Mouse (Mus musculus) heart, embryonic 12.5 days (tissue): ENCODE data around the gene Olfr1535. TPM values are rescaled to one million over a fixed set of nuclear protein-coding genes. Genes with fewer than 3 reads are reported as not detected.

Experiments used
- polyA plus RNA-seq: library from polyadenylated mRNA; unstranded; fragments of >200 nt; fragmentation: Nextera tagmentation; extraction: Ambion mirVana; gene quantifications from 2 replicates; pipeline ENCODE4 v1.2.1, GENCODE M21; 2016

The Olfr1535 gene
- polyA plus RNA-seq, 1 experiment from 2014 or later: 0.05 TPM

Other genes with a start within 250 kb of the Olfr1535 start
- gene Gpx6, start 247.8 kb downstream of the Olfr1535 start, polyA plus RNA-seq: not detected in 2 replicates
- gene Olfr1367, start 213.0 kb downstream of the Olfr1535 start, polyA plus RNA-seq: not detected in 2 replicates
- 8.8 and 9.9 TPM in 2 replicates for gene Zscan12, start 197.1 kb downstream of the Olfr1535 start, polyA plus RNA-seq
- gene Zkscan3, start 157.1 kb downstream of the Olfr1535 start, polyA plus RNA-seq: 71.2 and 72.6 TPM in 2 replicates
- 2.2 and 3.1 TPM in 2 replicates for gene Pgbd1, start 118.8 kb downstream of the Olfr1535 start, polyA plus RNA-seq
- gene Zscan26, start 106.2 kb downstream of the Olfr1535 start, polyA plus RNA-seq: 26.8 and 28.1 TPM in 2 replicates
- gene Nkapl, start 91.4 kb downstream of the Olfr1535 start, polyA plus RNA-seq: 2.3 and 2.4 TPM in 2 replicates
- 1.7 and 2.1 TPM in 2 replicates for gene Zkscan4, start 81.0 kb downstream of the Olfr1535 start, polyA plus RNA-seq
- gene Gm10065, start 80.5 kb downstream of the Olfr1535 start, polyA plus RNA-seq: not detected in 2 replicates
- gene AK157302, start 64.7 kb downstream of the Olfr1535 start, polyA plus RNA-seq: 0.24 and 0.33 TPM in 2 replicates
- 6.4 and 10.3 TPM in 2 replicates for gene Gm11273, start 58.5 kb downstream of the Olfr1535 start, polyA plus RNA-seq
- 6.6 and 6.8 TPM in 2 replicates for gene Zkscan8, start 28.8 kb downstream of the Olfr1535 start, polyA plus RNA-seq
- gene Olfr1366, start 17.1 kb downstream of the Olfr1535 start, polyA plus RNA-seq: 0.06 and 0.10 TPM in 2 replicates
- not detected in 2 replicates for gene Olfr1364, start 21.9 kb upstream of the Olfr1535 start, polyA plus RNA-seq
- not detected in 2 replicates for gene Olfr1362, start 54.1 kb upstream of the Olfr1535 start, polyA plus RNA-seq
- not detected in 2 replicates for gene Olfr11, start 82.6 kb upstream of the Olfr1535 start, polyA plus RNA-seq
- not detected in 2 replicates for gene Olfr1361, start 103.5 kb upstream of the Olfr1535 start, polyA plus RNA-seq
- gene Olfr1360, start 117.5 kb upstream of the Olfr1535 start, polyA plus RNA-seq: not detected in 2 replicates
- gene Olfr1359, start 138.2 kb upstream of the Olfr1535 start, polyA plus RNA-seq: not detected in 2 replicates
- gene Hist1h2bl, start 156.2 kb upstream of the Olfr1535 start, polyA plus RNA-seq: 0.91 TPM in 1 of 2 replicates, not detected in the other
- gene Hist1h2ai, start 156.5 kb upstream of the Olfr1535 start, polyA plus RNA-seq: 5.4 and 6.6 TPM in 2 replicates
- gene Hist1h3h, start 157.8 kb upstream of the Olfr1535 start, polyA plus RNA-seq: 2.0 TPM in 2 replicates
- 1.4 and 2.5 TPM in 2 replicates for gene Hist1h2bm, start 162.2 kb upstream of the Olfr1535 start, polyA plus RNA-seq
- gene Hist1h4j, start 175.2 kb upstream of the Olfr1535 start, polyA plus RNA-seq: 0.31 and 0.68 TPM in 2 replicates
- gene Hist1h4k, start 190.6 kb upstream of the Olfr1535 start, polyA plus RNA-seq: 0.80 TPM in 1 of 2 replicates, not detected in the other
- 7.0 and 11.4 TPM in 2 replicates for gene Hist1h2ak, start 193.9 kb upstream of the Olfr1535 start, polyA plus RNA-seq
- gene Hist1h2bn, start 194.2 kb upstream of the Olfr1535 start, polyA plus RNA-seq: 1.1 and 2.1 TPM in 2 replicates
- gene Hist1h1b, start 220.7 kb upstream of the Olfr1535 start, polyA plus RNA-seq: 12.4 and 12.5 TPM in 2 replicates
- 54.7 and 68.0 TPM in 2 replicates for gene Hist1h3i, start 223.5 kb upstream of the Olfr1535 start, polyA plus RNA-seq
- 1.3 and 6.2 TPM in 2 replicates for gene Hist1h2an, start 227.3 kb upstream of the Olfr1535 start, polyA plus RNA-seq
- 1.3 and 1.4 TPM in 2 replicates for gene Hist1h2bp, start 227.6 kb upstream of the Olfr1535 start, polyA plus RNA-seq